Mouse (Mus musculus) lung, embryonic 14.5 days (tissue): ENCODE measurements around the gene Rnf186. TPM values are rescaled to one million over a fixed set of nuclear protein-coding genes. Genes with fewer than 3 reads are reported as not detected.
A peak's percentile ranks its signal among the peaks of the same experiment; 100 is the strongest.

Experiments used
- ATAC-seq: fragments of 200-750 bp; cut with Nextera tagmentation; 2 replicates; pipeline ENCODE4 v1.8.0; 2017; ENCODE audit warnings: mild to moderate bottlenecking, moderate TSS enrichment, moderate library complexity; ENCODE audit not compliant: insufficient read depth
- DNase-seq: peaks from one replicate; pipeline ENCODE4 v3.0.0-alpha.2; 2015
- H3K27ac ChIP-seq: fragments of 300-500 bp; sonication (generic); 2 replicates; pipeline ENCODE4 v1.5.1; 2014; ENCODE audit warnings: low read depth, mild to moderate bottlenecking, moderate library complexity
- H3K27me3 ChIP-seq: fragments of 300-500 bp; sonication (generic); 2 replicates; pipeline ENCODE4 v1.6.1; 2014; ENCODE audit warnings: low read length, control low read depth; ENCODE audit not compliant: insufficient read depth
- H3K36me3 ChIP-seq: fragments of 300-500 bp; sonication (generic); 2 replicates; pipeline ENCODE4 v1.6.1; 2014; ENCODE audit warnings: control low read depth; ENCODE audit not compliant: insufficient read depth
- H3K4me1 ChIP-seq: fragments of 300-500 bp; sonication (generic); 2 replicates; pipeline ENCODE4 v1.6.1; 2014; ENCODE audit warnings: antibody characterized with exemption, control low read depth; ENCODE audit not compliant: insufficient read depth
- H3K4me2 ChIP-seq: fragments of 300-500 bp; sonication (generic); 2 replicates; pipeline ENCODE4 v1.6.1; 2014; ENCODE audit warnings: mild to moderate bottlenecking
- H3K4me3 ChIP-seq: fragments of 300-500 bp; sonication (generic); 2 replicates; pipeline ENCODE4 v1.5.1; 2014; ENCODE audit warnings: low read depth, low read length
- H3K9ac ChIP-seq: fragments of 300-500 bp; sonication (generic); 2 replicates; pipeline ENCODE4 v1.6.1; 2014
- H3K9me3 ChIP-seq: fragments of 300-500 bp; sonication (generic); 2 replicates; pipeline ENCODE4 v1.6.1; 2016; ENCODE audit warnings: low read depth, low read length, control low read depth
- CTCF ChIP-seq: IDR thresholded peaks from 2 replicates; pipeline ENCODE4 v1.5.1; 2016; ENCODE audit warnings: antibody characterized with exemption, low read depth
- WGBS: fragments of 180-500 bp; shearing (Covaris S2); extraction: QIAGEN DNeasy Blood & Tissue Kit; methylation state at CpG from one replicate; pipeline ENCODE4 v1.1.7; 2014; 5-methylcytosine and 5-hydroxymethylcytosine counted together
- polyA plus RNA-seq: library from polyadenylated mRNA; unstranded; fragments of >200 nt; fragmentation: Nextera tagmentation; extraction: Ambion mirVana; gene quantifications from 2 replicates; pipeline ENCODE4 v1.2.1, GENCODE M21; 2014

Rnf186 gene
- polyA plus RNA-seq, 1 experiment from 2014 or later: 0.24 TPM

DNA sequence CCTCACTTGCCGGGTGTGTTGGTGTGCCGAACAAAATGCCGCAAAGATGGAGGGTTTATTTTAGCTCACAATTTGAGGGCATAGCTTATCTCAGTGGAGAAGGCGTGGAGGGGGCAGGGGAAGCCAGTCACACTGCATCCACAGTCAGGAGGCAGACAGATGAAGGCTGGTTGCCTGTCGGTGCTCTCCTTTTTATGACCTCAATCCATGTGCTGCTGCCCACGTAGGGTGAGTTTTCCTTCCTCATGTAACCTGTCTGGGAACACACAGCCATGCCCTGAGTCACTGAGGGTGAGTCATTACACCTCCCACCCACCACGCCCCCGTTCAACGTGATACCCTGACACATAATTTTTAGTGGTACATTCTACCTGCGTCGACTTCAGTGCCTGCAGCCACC, 31.7 kb downstream of the Rnf186 start:
- TF ChIP-seq CTCF: no peak
- WGBS: 75% methylated on average over 11 of the region's 11 CpGs
- H3K27ac ChIP-seq: no peak overlapping the region

DNA sequence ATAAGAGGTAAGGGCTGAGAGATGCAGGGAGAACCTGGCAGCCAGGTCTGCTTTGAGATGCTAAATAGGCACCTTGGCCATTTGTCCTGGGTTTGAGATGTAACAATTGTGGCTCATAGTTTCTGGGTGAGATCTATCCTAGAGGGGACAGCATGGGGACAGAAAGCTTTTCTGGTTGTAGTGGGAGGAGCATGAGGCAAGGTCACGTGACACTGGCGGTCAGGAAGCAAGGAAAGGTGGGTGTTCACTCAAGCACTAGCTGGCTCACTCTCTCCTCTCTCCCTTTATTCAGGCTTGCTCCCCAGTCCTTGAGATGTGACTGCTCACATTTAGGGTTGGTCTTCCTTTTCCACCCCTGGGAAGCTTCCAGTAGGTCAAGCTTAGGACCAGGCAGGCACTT, 34.1 kb downstream of the Rnf186 start:
- no peak for TF ChIP-seq CTCF
- Histone ChIP-seq H3K36me3 (no peaks in the 10 kb centered on the region), H3K27me3 (no peaks in the 10 kb centered on the region), H3K4me1 (no peaks in the 10 kb centered on the region), H3K4me2 (no peak overlapping the region), H3K9ac (no peak overlapping the region), H3K27ac (no peak overlapping the region), H3K4me3 (no peak overlapping the region), H3K9me3 (no peaks in the 10 kb centered on the region)
- ATAC-seq (no peak), DNase-seq (no peak)
- WGBS: 36% methylated on average over 2 of the region's 2 CpGs

More for the DNA sequence above, 31.7 kb downstream of the Rnf186 start:
- H3K27me3 ChIP-seq: no peaks in the 10 kb centered on the region
- no peaks in the 10 kb centered on the region for H3K4me1 ChIP-seq
- H3K36me3 ChIP-seq: no peaks in the 10 kb centered on the region
- no peak overlapping the region for H3K4me2 ChIP-seq
- DNase-seq (no peak), ATAC-seq (no peak)
- no peak overlapping the region for H3K4me3 ChIP-seq
- H3K9ac ChIP-seq: no peak overlapping the region
- H3K9me3 ChIP-seq: no peaks in the 10 kb centered on the region

DNA sequence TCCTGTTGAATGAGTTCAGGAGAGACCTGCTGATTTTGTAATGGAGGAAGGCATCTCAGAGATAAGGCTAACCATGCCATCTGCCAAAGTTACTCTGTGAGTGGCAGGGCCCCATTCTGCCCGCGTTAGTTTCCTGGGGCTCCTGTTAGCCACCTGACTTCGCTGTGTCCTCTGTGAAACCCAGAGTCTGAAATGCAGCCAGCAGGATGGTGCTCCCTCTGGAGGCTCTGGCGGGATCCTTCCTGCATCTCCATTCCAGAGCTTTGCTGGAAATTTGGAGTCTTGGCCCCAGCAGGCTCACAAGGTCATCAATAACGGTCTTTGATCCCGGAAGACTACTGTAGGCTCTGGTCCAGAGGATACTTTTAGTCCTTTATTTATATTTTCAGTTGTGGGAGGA, 34.5 kb downstream of the Rnf186 start:
- Histone ChIP-seq H3K9ac (no peak overlapping the region), H3K4me2 (no peak overlapping the region), H3K27ac (no peak overlapping the region), H3K36me3 (no peaks in the 10 kb centered on the region), H3K27me3 (no peaks in the 10 kb centered on the region), H3K9me3 (no peaks in the 10 kb centered on the region), H3K4me3 (no peak overlapping the region), H3K4me1 (no peaks in the 10 kb centered on the region)
- peak; percentile 55 for TF ChIP-seq CTCF
- DNase-seq (peak; percentile 48), ATAC-seq (no peak)
- WGBS: 12% methylated on average over 6 of the region's 6 CpGs

DNA sequence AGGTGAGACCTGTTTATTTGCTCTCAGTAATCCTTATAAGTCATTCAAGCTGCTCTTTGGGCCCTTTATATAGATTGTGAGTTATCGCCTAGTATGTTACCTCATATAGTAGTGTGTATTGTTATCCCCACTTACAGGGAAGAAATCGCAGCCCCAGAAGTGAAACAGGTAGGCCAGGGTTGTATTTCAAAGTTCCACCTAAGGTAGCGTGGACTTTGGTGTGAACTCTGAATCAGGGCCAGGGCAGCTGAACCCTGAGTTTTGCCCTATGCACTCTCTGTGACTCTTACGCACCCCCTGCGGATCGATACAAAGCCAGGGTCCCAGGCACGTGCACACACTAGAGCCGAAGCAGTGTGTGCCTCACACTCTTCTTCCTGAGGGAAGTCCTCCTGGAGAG, 37.2 kb downstream of the Rnf186 start:
- Histone ChIP-seq H3K9me3 (no peaks in the 10 kb centered on the region), H3K27me3 (no peaks in the 10 kb centered on the region), H3K9ac (no peak overlapping the region), H3K4me2 (no peak overlapping the region), H3K36me3 (no peaks in the 10 kb centered on the region), H3K27ac (no peak overlapping the region), H3K4me1 (no peaks in the 10 kb centered on the region), H3K4me3 (no peak overlapping the region)
- 80% methylated on average over 8 of the region's 8 CpGs for WGBS
- TF ChIP-seq CTCF: no peak
- ATAC-seq (no peak), DNase-seq (no peak)

- Histone ChIP-seq H3K36me3 (no peaks in the 10 kb centered on the region), H3K9ac (no peak overlapping the region), H3K4me2 (no peak overlapping the region), H3K9me3 (no peaks in the 10 kb centered on the region), H3K27me3 (no peaks in the 10 kb centered on the region), H3K27ac (no peak overlapping the region), H3K4me1 (no peaks in the 10 kb centered on the region), H3K4me3 (no peak overlapping the region)
- ATAC-seq: no peak
- 49% methylated on average over 6 of the region's 6 CpGs for WGBS
- no peak for DNase-seq
- no peak for TF ChIP-seq CTCF
These were observed 38.3 kb downstream of the Rnf186 start for GRCm38 (mm10) chr4:139005214-139005613.

DNA sequence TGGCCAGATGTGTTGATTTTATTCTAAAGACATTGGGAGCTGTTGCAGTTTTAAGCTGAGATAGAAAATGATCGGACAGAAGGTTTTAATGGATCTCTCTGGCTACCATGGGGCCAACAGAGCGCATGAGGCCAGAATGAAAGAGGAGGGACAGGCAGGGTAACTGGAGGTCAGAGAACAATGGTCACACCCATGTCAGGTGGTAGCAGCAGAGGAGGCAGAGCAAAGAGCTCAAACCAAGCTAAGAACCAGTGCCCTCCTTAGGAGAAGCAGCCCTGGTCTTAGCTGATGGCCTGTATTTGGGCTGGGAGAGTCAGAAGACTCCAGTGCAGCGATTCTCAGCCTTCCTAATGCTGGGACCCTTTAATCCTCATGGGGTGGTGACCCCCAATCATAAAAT, 40.4 kb downstream of the Rnf186 start:
- DNase-seq: no peak
- no peak for TF ChIP-seq CTCF
- WGBS: 85% methylated on average over 3 of the region's 3 CpGs
- Histone ChIP-seq H3K4me1 (no peaks in the 10 kb centered on the region), H3K27ac (no peak overlapping the region), H3K4me3 (no peak overlapping the region), H3K4me2 (no peak overlapping the region), H3K9ac (no peak overlapping the region), H3K27me3 (no peaks in the 10 kb centered on the region), H3K36me3 (no peaks in the 10 kb centered on the region), H3K9me3 (no peaks in the 10 kb centered on the region)
- ATAC-seq: no peak

GRCm38 (mm10) chr4:139007981-139008536, 41.1 kb downstream of the Rnf186 start:
- Histone ChIP-seq H3K9ac (no peak overlapping the region), H3K36me3 (no peaks in the 10 kb centered on the region), H3K9me3 (no peaks in the 10 kb centered on the region), H3K4me2 (no peak overlapping the region), H3K27ac (no peak overlapping the region), H3K4me3 (no peak overlapping the region), H3K27me3 (no peaks in the 10 kb centered on the region), H3K4me1 (no peaks in the 10 kb centered on the region)
- TF ChIP-seq CTCF: no peak
- 22% methylated on average over 6 of the region's 6 CpGs for WGBS
- DNase-seq (no peak), ATAC-seq (no peak)
